Mouse (Mus musculus): ENCODE data around the gene Ropn1. TPM values are rescaled to one million over a fixed set of nuclear protein-coding genes. Genes with fewer than 3 reads are reported as not detected.

Ropn1 gene
- not detected in 2 replicates for polyA plus RNA-seq (2012; rRNA removed; ENCODE audit: low replicate concordance)

GRCm38 (mm10) chr16:34649621-34650020 is at the start of gene Ropn1:
Ropn1 (plus strand) TSS chr16:34649921.

GRCm38 (mm10) chr16:34690334-34691144 is 40.8 kb downstream of the Ropn1 start, which contains the start of gene Ccdc14:
Ccdc14 (plus strand) TSS chr16:34690616.

Other genes with a start within 250 kb of the Ropn1 start
- 2.7 and 3.8 TPM in 2 replicates for gene Kalrn, start 76.4 kb upstream of the Ropn1 start, polyA plus RNA-seq (2012; rRNA removed; ENCODE audit: low replicate concordance)
- 0.79 and 2.2 TPM in 2 replicates for gene Ccdc14, start 40.7 kb downstream of the Ropn1 start, polyA plus RNA-seq (2012; rRNA removed; ENCODE audit: low replicate concordance)
- gene Mylk, start 95.3 kb downstream of the Ropn1 start, polyA plus RNA-seq (2012; rRNA removed; ENCODE audit: low replicate concordance), result 38.3 and 41.3 TPM in 2 replicates

Measured in mammary gland, adult 2 months (tissue).